10 mouse cellular contexts compared by ENCODE assay signal in the genomic region with DNA sequence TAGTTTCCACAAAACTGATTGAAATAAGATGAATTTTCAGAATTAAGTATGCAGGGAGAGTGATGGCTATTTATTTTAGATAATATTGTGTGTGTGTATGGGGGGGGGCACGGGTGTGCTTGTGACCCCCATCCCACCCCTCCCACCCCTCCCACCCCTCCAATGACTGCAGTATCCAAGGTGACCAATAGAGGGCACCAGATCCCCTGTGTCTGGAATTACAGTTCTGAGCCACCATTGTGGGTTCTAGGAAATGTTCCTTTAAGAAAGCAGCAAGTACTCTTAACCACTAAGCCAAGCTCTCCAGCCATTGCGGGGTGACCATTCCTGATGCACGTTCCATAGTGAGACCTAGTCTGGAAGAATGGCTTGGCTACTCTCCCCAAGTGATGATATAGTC.
A peak's percentile ranks its signal among the peaks of the same experiment; 100 is the strongest.
DNase-seq lines count a peak whose midpoint lies in the region; ATAC-seq and TF ChIP-seq lines count a peak whose summit lies in the region.
"Had no signal": no experiment of that assay in that cellular context is flagged by ENCODE, and none has a peak within 500 bp of the region (broad histone marks: within the 10 kb centered on the region; RNA-seq: fewer than 3 reads in every experiment).

No protein-coding gene starts in this region.

- H3K4me1 ChIP-seq in liver, embryonic 14.5 days (replicated peaks; ENCODE audit: control insufficient read depth in 2 of 2, insufficient read depth in 2 of 2, low read length in 1 of 2): 0 out of 4 replicates have a peak, but pooled peaks cover 0 to 2% of the 10 kb centered on the region in 2 experiments
- no peaks in the 10 kb centered on the region for H3K4me1 ChIP-seq in liver, embryonic 11.5 days (replicated peaks; ENCODE audit: control insufficient read depth, insufficient read depth, low read length)
- no peaks in the 10 kb centered on the region for H3K4me1 ChIP-seq in MEL (ENCODE audit: control insufficient read depth in 1 of 2, insufficient read depth in 2 of 2, low read length in 2 of 2)
- H3K4me1 ChIP-seq in limb, embryonic 10.5 days: no peaks in the 10 kb centered on the region

- H3K9me3 ChIP-seq in liver, embryonic 14.5 days (ENCODE audit: control insufficient read depth, low read length): no peaks in the 10 kb centered on the region
- no peaks in the 10 kb centered on the region for H3K9me3 ChIP-seq in liver, embryonic 11.5 days (ENCODE audit: control insufficient read depth, low read length)
- H3K9me3 ChIP-seq in MEL (replicated peaks; ENCODE audit: insufficient read depth, low read length): no peaks in the 10 kb centered on the region
- no peaks in the 10 kb centered on the region for H3K9me3 ChIP-seq in limb, embryonic 10.5 days (replicated peaks)

- no peak overlapping the region for H3K27ac ChIP-seq in gastrocnemius, adult 2 months
- no peak overlapping the region for H3K27ac ChIP-seq in liver, embryonic 14.5 days
- H3K27ac ChIP-seq in liver, embryonic 11.5 days (ENCODE audit: low read depth, low read length): no peak overlapping the region
- H3K27ac ChIP-seq in MEL (ENCODE audit: control insufficient read depth, low read depth, low read length): no peak overlapping the region
- H3K27ac ChIP-seq in limb, embryonic 10.5 days: no peak overlapping the region

- no peak overlapping the region for H3K4me2 ChIP-seq in liver, embryonic 14.5 days (ENCODE audit: low read depth)
- H3K4me2 ChIP-seq in liver, embryonic 11.5 days: no peak overlapping the region
- H3K4me2 ChIP-seq: midbrain, embryonic 11.5 days had no signal

- H3K9ac ChIP-seq in liver, embryonic 14.5 days (replicated peaks): no peak overlapping the region
- no peak overlapping the region for H3K9ac ChIP-seq in liver, embryonic 11.5 days (ENCODE audit: low read depth, low read length)
- no peak overlapping the region for H3K9ac ChIP-seq in MEL (ENCODE audit: control insufficient read depth, low read depth, low read length, poor library complexity, severe bottlenecking)

- peak; percentile 18 for DNase-seq in gastrocnemius, adult 2 months
- DNase-seq in gastrocnemius, postnatal 36 days: no peak
- DNase-seq in liver, embryonic 14.5 days (ENCODE audit: low read depth in 3 of 3, low spot score in 3 of 3): no peak
- DNase-seq in liver, embryonic 11.5 days (ENCODE audit: low spot score): no peak
- no peak for DNase-seq in MEL (ENCODE audit: low read depth, low spot score)
- peak; percentile 43 for DNase-seq in limb, embryonic 10.5 days (ENCODE audit: low spot score)
- DNase-seq in spleen, postnatal 14 days (ENCODE audit: low spot score in 2 of 2): no peak

- no peak overlapping the region for H3K4me3 ChIP-seq in gastrocnemius, adult 2 months
- H3K4me3 ChIP-seq in liver, embryonic 14.5 days (ENCODE audit: insufficient read depth in 1 of 2, low read depth in 2 of 2, low read length in 2 of 2): no peak overlapping the region
- H3K4me3 ChIP-seq in liver, embryonic 11.5 days (ENCODE audit: low read depth, low read length): no peak overlapping the region
- no peak overlapping the region for H3K4me3 ChIP-seq in MEL (ENCODE audit: control insufficient read depth in 1 of 2, insufficient read depth in 1 of 2, low read depth in 2 of 2, low read length in 2 of 2)
- H3K4me3 ChIP-seq in limb, embryonic 10.5 days: no peak overlapping the region

- TF ChIP-seq POLR2A in MEL (IDR thresholded peaks at IDR 0.05; ENCODE audit: control insufficient read depth in 1 of 2, insufficient read depth in 1 of 2, low read depth in 1 of 2, low read length in 2 of 2, poor library complexity in 1 of 2): no peak

- 34% methylated on average over 3 of the region's 3 CpGs for WGBS in liver, embryonic 14.5 days (ENCODE audit: insufficient replicate concordance)
- WGBS in liver, embryonic 11.5 days: 34% methylated on average over 3 of the region's 3 CpGs
- 22% methylated on average over 3 of the region's 3 CpGs for WGBS in limb, embryonic 10.5 days

- intact Hi-C loops in gastrocnemius, adult 2 months (cut with DNase I): no loop called here
- intact Hi-C loops in gastrocnemius, postnatal 36 days (cut with DNase I): no loop called here

- no peaks in the 10 kb centered on the region for H3K79me2 ChIP-seq in MEL (ENCODE audit: control insufficient read depth, insufficient read depth, low read length, poor library complexity)

- no peak; the same call in 1 of the 2 replicates for TF ChIP-seq RAD21 in MEL (IDR thresholded peaks at IDR 0.05; ENCODE audit: low read depth, low read length)

- TF ChIP-seq EP300 in liver, embryonic 14.5 days (IDR thresholded peaks at IDR 0.05; ENCODE audit: low read depth): no peak
- TF ChIP-seq EP300 in MEL (IDR thresholded peaks at IDR 0.05; ENCODE audit: low read depth in 1 of 2, low read length in 2 of 2): no peak

- H3K36me3 ChIP-seq in liver, embryonic 14.5 days (replicated peaks; ENCODE audit: control insufficient read depth, insufficient read depth, low read depth): no peaks in the 10 kb centered on the region
- H3K36me3 ChIP-seq in liver, embryonic 11.5 days (ENCODE audit: control insufficient read depth, insufficient read depth, low read length): no peaks in the 10 kb centered on the region
- H3K36me3 ChIP-seq in MEL (ENCODE audit: control insufficient read depth in 1 of 2, insufficient read depth in 2 of 2, low read length in 2 of 2): no peaks in the 10 kb centered on the region
- H3K36me3 ChIP-seq in limb, embryonic 10.5 days: no peaks in the 10 kb centered on the region
- H3K36me3 ChIP-seq: G1E had no signal

- no peak for ATAC-seq in liver, embryonic 14.5 days (ENCODE audit: insufficient read depth)
- ATAC-seq in liver, embryonic 11.5 days (replicated peaks; ENCODE audit: low FRiP score): no peak
- ATAC-seq in cerebellum, adult (ENCODE audit: insufficient number of reproducible peaks, low FRiP score, low TSS enrichment): no peak

- no peaks in the 10 kb centered on the region for H3K27me3 ChIP-seq in liver, embryonic 14.5 days (ENCODE audit: control insufficient read depth, insufficient read depth, low read length)
- no peaks in the 10 kb centered on the region for H3K27me3 ChIP-seq in liver, embryonic 11.5 days (replicated peaks; ENCODE audit: control insufficient read depth, insufficient read depth, low read length)
- H3K27me3 ChIP-seq in MEL (ENCODE audit: control insufficient read depth in 1 of 2, insufficient read depth in 2 of 2, low read length in 2 of 2): no peaks in the 10 kb centered on the region
- no peaks in the 10 kb centered on the region for H3K27me3 ChIP-seq in limb, embryonic 10.5 days (ENCODE audit: low read depth, poor library complexity, severe bottlenecking)

- peak; percentile 44; the same call in 1 of the 2 replicates for TF ChIP-seq CTCF in gastrocnemius, adult 2 months (IDR thresholded peaks at IDR 0.05)
- TF ChIP-seq CTCF in liver, embryonic 14.5 days (IDR thresholded peaks at IDR 0.05; ENCODE audit: low read depth): peak; percentile 36; the same call in 1 of the 2 replicates
- TF ChIP-seq CTCF in MEL (IDR thresholded peaks at IDR 0.05 in 2 of 3, conservative IDR thresholded peaks at IDR 0.05 in 1 of 3; ENCODE audit: control insufficient read depth in 1 of 3, insufficient read depth in 1 of 3, low read depth in 2 of 3, low read length in 3 of 3, poor library complexity in 1 of 3, severe bottlenecking in 1 of 3): peak; percentile 15 to 22 (median 20); a peak in 4 of 6 replicates

TF ChIP-seq in MEL, 35 proteins besides CTCF, POLR2A, EP300 and RAD21:
- no peak for TF ChIP-seq NRF1 (IDR thresholded peaks at IDR 0.05; ENCODE audit: insufficient read depth, low read depth, low read length, poor library complexity, severe bottlenecking)

Comparison
In these comparisons a context has a peak if more than half of its experiments do, and no peak if none do; other contexts are left out.
1. DNase-seq: peak in gastrocnemius, adult 2 months (single experiment) and limb, embryonic 10.5 days (single experiment); none in gastrocnemius, postnatal 36 days (0 of 2), liver, embryonic 14.5 days (0 of 3), liver, embryonic 11.5 days (single experiment), MEL (single experiment) and spleen, postnatal 14 days (0 of 2).
2. Peak in every context shown above with its lines, with median percentiles within 50 percentile points of each other: CTCF ChIP-seq.